Mouse (Mus musculus): ENCODE data around the gene Aldh1a2.

DNA sequence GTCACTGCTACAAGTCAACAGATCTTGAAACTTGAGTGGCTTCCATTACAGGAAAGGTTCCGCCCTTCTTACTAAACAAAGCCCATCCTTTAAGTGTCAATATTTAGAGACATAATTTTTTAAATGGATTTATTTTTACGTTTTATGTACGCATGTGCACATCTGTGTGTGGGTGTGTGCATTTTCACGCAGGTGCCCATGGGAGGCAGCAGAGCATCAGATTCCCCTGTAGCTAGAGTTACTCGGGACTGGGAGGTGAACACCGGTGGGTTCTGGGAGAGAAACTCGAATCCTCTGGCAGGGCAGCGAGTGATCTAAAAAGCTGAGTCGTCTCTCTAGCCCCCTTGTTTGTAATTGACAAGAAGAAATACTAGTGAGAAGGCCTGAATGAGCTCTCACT lies 42.1 kb upstream of the Aldh1a2 start:
- TF ChIP-seq GATA1 (IDR thresholded peaks at IDR 0.05; ENCODE audit: borderline replicate concordance, low read length) (no peak), FLI1 (IDR thresholded peaks at IDR 0.05; ENCODE audit: low read length) (no peak)
